ENCODE assay signal across 13 mouse cellular contexts in genomic region chr5:132098461-132098860, GRCm38 (mm10).
DNase-seq lines count a peak whose midpoint lies in the region; ATAC-seq lines count a peak whose summit lies in the region.
"Had no signal": no experiment of that assay in that cellular context is flagged by ENCODE, and none has a peak within 500 bp of the region (broad histone marks: within the 10 kb centered on the region; RNA-seq: fewer than 3 reads in every experiment).

No protein-coding gene starts in this region.

- no peak overlapping the region for H3K9ac ChIP-seq in hindbrain, embryonic 12.5 days
- no peak overlapping the region for H3K9ac ChIP-seq in midbrain, embryonic 11.5 days (ENCODE audit: low read length)
- H3K9ac ChIP-seq in heart, embryonic 15.5 days = no peak overlapping the region
- H3K9ac ChIP-seq in kidney, embryonic 15.5 days = no peak overlapping the region
- H3K9ac ChIP-seq: hindbrain, embryonic 13.5 days had no signal

- H3K9me3 ChIP-seq in hindbrain, embryonic 10.5 days = no peaks in the 10 kb centered on the region
- no peaks in the 10 kb centered on the region for H3K9me3 ChIP-seq in hindbrain, embryonic 12.5 days (replicated peaks)
- no peaks in the 10 kb centered on the region for H3K9me3 ChIP-seq in midbrain, embryonic 10.5 days (replicated peaks)
- H3K9me3 ChIP-seq in midbrain, embryonic 11.5 days (ENCODE audit: control insufficient read depth, low read length) = no peaks in the 10 kb centered on the region
- no peaks in the 10 kb centered on the region for H3K9me3 ChIP-seq in heart, embryonic 15.5 days (replicated peaks)
- H3K9me3 ChIP-seq in kidney, embryonic 15.5 days (replicated peaks) = no peaks in the 10 kb centered on the region
- H3K9me3 ChIP-seq: G1E; hindbrain, embryonic 13.5 days had no signal

- H3K27me3 ChIP-seq in hindbrain, embryonic 10.5 days (ENCODE audit: insufficient read depth, poor library complexity, severe bottlenecking) = no peaks in the 10 kb centered on the region
- H3K27me3 ChIP-seq in hindbrain, embryonic 12.5 days = no peaks in the 10 kb centered on the region
- H3K27me3 ChIP-seq in midbrain, embryonic 10.5 days (ENCODE audit: low read depth, poor library complexity, severe bottlenecking) = peaks cover 13% of the 10 kb centered on the region; the same call in 1 of the 2 replicates
- H3K27me3 ChIP-seq in midbrain, embryonic 11.5 days (ENCODE audit: control insufficient read depth, insufficient read depth, low read length) = no peaks in the 10 kb centered on the region
- H3K27me3 ChIP-seq in heart, embryonic 15.5 days = no peaks in the 10 kb centered on the region
- no peaks in the 10 kb centered on the region for H3K27me3 ChIP-seq in kidney, embryonic 15.5 days
- H3K27me3 ChIP-seq: hindbrain, embryonic 13.5 days had no signal

- peak overlapping the region; percentile 37; the same call in 1 of the 2 replicates for H3K27ac ChIP-seq in hindbrain, embryonic 10.5 days
- H3K27ac ChIP-seq in hindbrain, embryonic 12.5 days = no peak overlapping the region
- H3K27ac ChIP-seq in midbrain, embryonic 10.5 days (replicated peaks) = peak overlapping the region; percentile 42; the same call in 1 of the 2 replicates
- no peak overlapping the region for H3K27ac ChIP-seq in midbrain, embryonic 11.5 days (ENCODE audit: low read depth, low read length)
- peak overlapping the region; percentile 64 for H3K27ac ChIP-seq in heart, embryonic 15.5 days
- 0 out of 2 replicates have a peak overlapping the region, but pooled peaks have one; percentile 42 for H3K27ac ChIP-seq in kidney, embryonic 15.5 days
- H3K27ac ChIP-seq: hindbrain, embryonic 13.5 days had no signal

- H3K4me1 ChIP-seq in hindbrain, embryonic 10.5 days (replicated peaks) = peaks cover 19% of the 10 kb centered on the region
- H3K4me1 ChIP-seq in hindbrain, embryonic 12.5 days = peaks cover 15% of the 10 kb centered on the region
- H3K4me1 ChIP-seq in midbrain, embryonic 10.5 days = peaks cover 16% of the 10 kb centered on the region
- peaks cover 13% of the 10 kb centered on the region for H3K4me1 ChIP-seq in midbrain, embryonic 11.5 days (ENCODE audit: control insufficient read depth, insufficient read depth, low read length)
- peaks cover 14% of the 10 kb centered on the region for H3K4me1 ChIP-seq in heart, embryonic 15.5 days (replicated peaks)
- H3K4me1 ChIP-seq in kidney, embryonic 15.5 days = peaks cover 5% of the 10 kb centered on the region

- DNase-seq in hindbrain, embryonic 10.5 days (ENCODE audit: low spot score) = no peak
- DNase-seq in midbrain, embryonic 10.5 days (ENCODE audit: low spot score) = peak; percentile 19
- no peak for DNase-seq in midbrain, embryonic 11.5 days (ENCODE audit: low spot score, missing footprints)
- DNase-seq in urinary bladder, postnatal 10 days (ENCODE audit: low spot score) = no peak
- DNase-seq in Muller cell, postnatal 12 days (ENCODE audit: inconsistent ontology term) = no peak
- DNase-seq: cerebellum, adult 18-20 months; lung, adult 2 months; retina, postnatal 1 day had no signal

- 23% methylated on average over 3 of the region's 3 CpGs for WGBS in hindbrain, embryonic 10.5 days
- WGBS in hindbrain, embryonic 12.5 days = 25% methylated on average over 3 of the region's 3 CpGs
- WGBS in midbrain, embryonic 10.5 days = 34% methylated on average over 3 of the region's 3 CpGs
- WGBS in midbrain, embryonic 11.5 days = 16% methylated on average over 3 of the region's 3 CpGs
- WGBS in heart, embryonic 15.5 days = 23% methylated on average over 3 of the region's 3 CpGs
- 31% methylated on average over 3 of the region's 3 CpGs for WGBS in kidney, embryonic 15.5 days

- no peak overlapping the region for H3K4me2 ChIP-seq in hindbrain, embryonic 12.5 days (replicated peaks)
- no peak overlapping the region for H3K4me2 ChIP-seq in midbrain, embryonic 11.5 days
- H3K4me2 ChIP-seq in heart, embryonic 15.5 days = no peak overlapping the region
- H3K4me2 ChIP-seq in kidney, embryonic 15.5 days = no peak overlapping the region
- H3K4me2 ChIP-seq: hindbrain, embryonic 13.5 days had no signal

- no peak for ATAC-seq in hindbrain, embryonic 12.5 days (ENCODE audit: low FRiP score)
- no peak for ATAC-seq in midbrain, embryonic 11.5 days (ENCODE audit: low FRiP score)
- ATAC-seq in heart, embryonic 15.5 days (replicated peaks; ENCODE audit: insufficient number of reproducible peaks, insufficient read depth, low FRiP score, low read depth) = 0 out of 2 replicates have a peak, but pooled peaks have one; percentile 31
- ATAC-seq in kidney, embryonic 15.5 days (replicated peaks; ENCODE audit: low FRiP score) = no peak

- H3K36me3 ChIP-seq in hindbrain, embryonic 10.5 days = no peaks in the 10 kb centered on the region
- no peaks in the 10 kb centered on the region for H3K36me3 ChIP-seq in hindbrain, embryonic 12.5 days
- H3K36me3 ChIP-seq in midbrain, embryonic 10.5 days = no peaks in the 10 kb centered on the region
- H3K36me3 ChIP-seq in midbrain, embryonic 11.5 days (ENCODE audit: control insufficient read depth, insufficient read depth, low read length) = no peaks in the 10 kb centered on the region
- H3K36me3 ChIP-seq in heart, embryonic 15.5 days = no peaks in the 10 kb centered on the region
- no peaks in the 10 kb centered on the region for H3K36me3 ChIP-seq in kidney, embryonic 15.5 days
- H3K36me3 ChIP-seq: G1E; hindbrain, embryonic 13.5 days had no signal

- no peak overlapping the region for H3K4me3 ChIP-seq in hindbrain, embryonic 10.5 days
- no peak overlapping the region for H3K4me3 ChIP-seq in hindbrain, embryonic 12.5 days
- H3K4me3 ChIP-seq in midbrain, embryonic 10.5 days = no peak overlapping the region
- no peak overlapping the region for H3K4me3 ChIP-seq in midbrain, embryonic 11.5 days (ENCODE audit: low read depth, low read length)
- H3K4me3 ChIP-seq in heart, embryonic 15.5 days = no peak overlapping the region
- H3K4me3 ChIP-seq in kidney, embryonic 15.5 days (replicated peaks) = no peak overlapping the region
- H3K4me3 ChIP-seq: hindbrain, embryonic 13.5 days had no signal

Comparison
In these comparisons a context has a peak if more than half of its experiments do, and no peak if none do; other contexts are left out.
1. H3K27ac ChIP-seq: peak in hindbrain, embryonic 10.5 days (single experiment), midbrain, embryonic 10.5 days (single experiment), heart, embryonic 15.5 days (single experiment) and kidney, embryonic 15.5 days (single experiment); none in hindbrain, embryonic 12.5 days (single experiment) and midbrain, embryonic 11.5 days (single experiment).